Mouse (Mus musculus) CH12.LX (cell line): ENCODE measurements at regions not wholly inside any gene's neighbourhood (a gene's known extent, or its start where the extent isn't known, plus 50 kb on each side); places are given as distances from the start of the nearest gene placed in this dataset.

Source experiments
- DNase-seq: peaks from one replicate; pipeline ENCODE4 v3.0.0-alpha.2; 2013; ENCODE audit errors: extremely low read depth
- H3K27ac ChIP-seq: 2 replicates; pipeline ENCODE4 v1.5.1; 2012; ENCODE audit warnings: low read depth, mild to moderate bottlenecking, control low read depth, moderate library complexity; ENCODE audit not compliant: insufficient read depth
- H3K27me3 ChIP-seq: replicated peaks from 2 replicates; pipeline ENCODE3; 2012; ENCODE audit warnings: inconsistent platforms
- H3K36me3 ChIP-seq, 2 experiments: replicated peaks in 1 of 2; 2 replicates each; pipeline versions ENCODE3 to v1.6.1; 2012; ENCODE audit warnings: inconsistent platforms in 1 of 2, low read length in 1 of 2, mild to moderate bottlenecking in 1 of 2, mixed read lengths in 1 of 2, moderate library complexity in 1 of 2; ENCODE audit not compliant: control insufficient read depth in 1 of 2, insufficient read depth in 1 of 2
- H3K4me1 ChIP-seq, 2 experiments: 2 replicates each; pipeline ENCODE4 v1.6.1; 2012; ENCODE audit warnings: inconsistent platforms in 1 of 2, moderate library complexity in 1 of 2; ENCODE audit not compliant: insufficient read depth in 2 of 2, control insufficient read depth in 1 of 2
- H3K4me2 ChIP-seq: 2 replicates; pipeline ENCODE4 v1.6.1; 2012; ENCODE audit warnings: low read depth, mild to moderate bottlenecking, control low read depth; ENCODE audit not compliant: poor library complexity, insufficient read depth, severe bottlenecking
- H3K4me3 ChIP-seq, 3 experiments: fragments of 150-350 bp in 1 of 3; sonication (generic) in 1 of 3; replicated peaks in 1 of 3; 2 replicates each; pipeline versions ENCODE3 to v1.5.1; 2011 to 2012; ENCODE audit warnings: low read depth in 2 of 3, low read length in 2 of 3, mild to moderate bottlenecking in 2 of 3, moderate library complexity in 2 of 3, control low read depth in 1 of 3, improper control_type of control experiment in 1 of 3, inconsistent platforms in 1 of 3, mixed read lengths in 1 of 3; ENCODE audit not compliant: poor library complexity in 1 of 3
- H3K79me2 ChIP-seq: replicated peaks from 2 replicates; pipeline ENCODE4 v1.6.1; 2012; ENCODE audit warnings: mild to moderate bottlenecking, moderate library complexity; ENCODE audit not compliant: control insufficient read depth, poor library complexity, insufficient read depth, severe bottlenecking; ENCODE audit errors: extremely low read depth
- H3K9ac ChIP-seq: 2 replicates; pipeline ENCODE4 v1.6.1; 2012; ENCODE audit warnings: low read depth, mild to moderate bottlenecking, control low read depth, moderate library complexity; ENCODE audit not compliant: insufficient read depth
- H3K9me3 ChIP-seq: replicated peaks from 2 replicates; pipeline ENCODE3; 2012; ENCODE audit warnings: low read length, inconsistent platforms, mixed read lengths
- IRF4 ChIP-seq: IDR thresholded peaks from 2 replicates; pipeline ENCODE4 v1.6.1; 2014; ENCODE audit warnings: low read depth, mild to moderate bottlenecking, inconsistent platforms, low read length, improper control_type of control experiment
- JUN ChIP-seq: IDR thresholded peaks from 2 replicates; pipeline ENCODE4 v1.6.1; 2011; ENCODE audit warnings: low read depth, mild to moderate bottlenecking, low read length, improper control_type of control experiment, moderate library complexity; ENCODE audit not compliant: insufficient read depth
- JUND ChIP-seq: conservative IDR thresholded peaks from 2 replicates; pipeline ENCODE4 v1.6.1; 2011; ENCODE audit warnings: low read depth, low read length, improper control_type of control experiment
- KAT2A ChIP-seq: IDR thresholded peaks from 2 replicates; pipeline ENCODE4 v1.6.1; 2012; ENCODE audit warnings: low read length, improper control_type of control experiment, inconsistent platforms; ENCODE audit not compliant: insufficient replicate concordance
- MEF2A ChIP-seq: IDR thresholded peaks from 2 replicates; pipeline ENCODE4 v1.6.1; 2014; ENCODE audit warnings: low read depth, mild to moderate bottlenecking, inconsistent platforms, low read length, improper control_type of control experiment, borderline replicate concordance
- MXI1 ChIP-seq: IDR thresholded peaks from 2 replicates; pipeline ENCODE4 v1.6.1; 2011; ENCODE audit warnings: mild to moderate bottlenecking, low read depth, low read length, improper control_type of control experiment
- MYC ChIP-seq: IDR thresholded peaks from 2 replicates; pipeline ENCODE4 v1.6.1; 2011; ENCODE audit warnings: low read depth, mild to moderate bottlenecking, improper control_type of control experiment, low read length
- NELFE ChIP-seq: IDR thresholded peaks from 2 replicates; pipeline ENCODE4 v1.6.1; 2011; ENCODE audit warnings: low read depth, low read length, improper control_type of control experiment
- PAX5 ChIP-seq: IDR thresholded peaks from 2 replicates; pipeline ENCODE4 v1.6.1; 2012; ENCODE audit warnings: low read length, inconsistent platforms, mixed read lengths
- POLR2AphosphoS2 ChIP-seq: IDR thresholded peaks from 2 replicates; pipeline ENCODE4 v1.6.1; 2011; ENCODE audit warnings: low read depth, low read length, improper control_type of control experiment
- RCOR1 ChIP-seq: conservative IDR thresholded peaks from 2 replicates; pipeline ENCODE4 v1.6.1; 2012; ENCODE audit warnings: low read depth, mild to moderate bottlenecking, inconsistent platforms, low read length, improper control_type of control experiment
- SIN3A ChIP-seq: IDR thresholded peaks from 2 replicates; pipeline ENCODE4 v1.6.1; 2012; ENCODE audit warnings: low read length, improper control_type of control experiment, inconsistent platforms
- SMC3 ChIP-seq: IDR thresholded peaks from 2 replicates; pipeline ENCODE4 v1.6.1; 2011; ENCODE audit warnings: low read depth, low read length, improper control_type of control experiment
- TBP ChIP-seq: conservative IDR thresholded peaks from 2 replicates; pipeline ENCODE4 v1.6.1; 2011; ENCODE audit warnings: low read depth, low read length, improper control_type of control experiment
- TCF12 ChIP-seq: IDR thresholded peaks from 2 replicates; pipeline ENCODE4 v1.6.1; 2014; ENCODE audit warnings: low read depth, mild to moderate bottlenecking, inconsistent platforms, low read length, improper control_type of control experiment
- UBTF ChIP-seq: IDR thresholded peaks from 2 replicates; pipeline ENCODE4 v1.6.1; 2012; ENCODE audit warnings: low read depth, mild to moderate bottlenecking, inconsistent platforms, low read length, improper control_type of control experiment, moderate library complexity
- USF2 ChIP-seq: conservative IDR thresholded peaks from 2 replicates; pipeline ENCODE4 v1.6.1; 2011; ENCODE audit warnings: low read depth, low read length, improper control_type of control experiment
- ZC3H11A ChIP-seq: IDR thresholded peaks from 2 replicates; pipeline ENCODE4 v1.6.1; 2012; ENCODE audit warnings: low read depth, mild to moderate bottlenecking, inconsistent platforms, low read length, improper control_type of control experiment
- ZMIZ1 ChIP-seq: IDR thresholded peaks from 2 replicates; pipeline ENCODE4 v1.6.1; 2012; ENCODE audit warnings: low read depth, mild to moderate bottlenecking, inconsistent platforms, low read length, improper control_type of control experiment
- ZNF384 ChIP-seq: IDR thresholded peaks from 2 replicates; pipeline ENCODE4 v1.6.1; 2012; ENCODE audit warnings: low read depth, low read length, improper control_type of control experiment, inconsistent platforms
- dilution Hi-C: fragments of 300-500 bp; cut with MboI; formaldehyde crosslinking; loops from 2 replicates; pipeline ENCODE4 v1.14.3; 2020; ENCODE audit warnings: low sequenced_read_pairs; ENCODE audit not compliant: extremely low pct_unique_long_range_greater_than_20kb, extremely low pct_ligation_motif_present
- in situ Hi-C: fragments of 300-500 bp; cut with MboI; formaldehyde crosslinking; loops from 3 replicates; pipeline ENCODE4 v1.14.3; 2019; ENCODE audit warnings: low sequenced_read_pairs, low pct_ligation_motif_present, low pct_unique_long_range_greater_than_20kb, mixed read lengths

DNA sequence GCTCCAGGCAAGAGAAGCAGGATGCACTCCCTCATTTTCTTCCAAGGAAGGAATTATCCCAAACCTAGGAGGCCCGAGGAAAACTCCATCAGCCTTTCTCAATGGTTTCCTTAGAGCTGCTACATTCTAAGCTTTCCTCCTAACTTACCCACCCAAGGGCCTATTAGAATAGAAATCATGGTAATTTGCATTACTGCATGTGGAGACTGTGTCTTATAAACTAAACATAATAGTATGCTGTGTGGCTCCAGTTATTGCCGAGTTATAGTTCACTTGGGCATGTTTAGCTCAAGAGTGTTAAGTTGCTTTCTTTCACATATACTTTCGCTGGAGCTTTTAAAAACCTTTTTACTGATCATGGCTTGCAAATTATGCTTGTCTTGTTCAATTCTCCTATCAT is 191.5 kb downstream of the Inhba start:
- Histone ChIP-seq H3K4me3 (no peak overlapping the region), H3K4me1 (peaks cover 0 to 3% of the 10 kb centered on the region in 2 experiments; a peak in 1 of 4 replicates), H3K27me3 (no peaks in the 10 kb centered on the region), H3K4me2 (no peak overlapping the region), H3K36me3 (no peaks in the 10 kb centered on the region), H3K27ac (no peak overlapping the region), H3K9ac (no peak overlapping the region), H3K79me2 (no peaks in the 10 kb centered on the region), H3K9me3 (no peaks in the 10 kb centered on the region)
- dilution Hi-C loops: no loop called here
- no peak for TF ChIP-seq SIN3A
- TF ChIP-seq UBTF: no peak
- no peak for TF ChIP-seq ZMIZ1
- no peak for TF ChIP-seq JUN
- no peak for TF ChIP-seq TCF12
- TF ChIP-seq SMC3: no peak
- TF ChIP-seq POLR2AphosphoS2: no peak
- TF ChIP-seq RCOR1: no peak
- no peak for TF ChIP-seq JUND
- TF ChIP-seq PAX5: no peak
- no peak for TF ChIP-seq MYC
- no peak for DNase-seq
- in situ Hi-C loops: no loop called here

DNA sequence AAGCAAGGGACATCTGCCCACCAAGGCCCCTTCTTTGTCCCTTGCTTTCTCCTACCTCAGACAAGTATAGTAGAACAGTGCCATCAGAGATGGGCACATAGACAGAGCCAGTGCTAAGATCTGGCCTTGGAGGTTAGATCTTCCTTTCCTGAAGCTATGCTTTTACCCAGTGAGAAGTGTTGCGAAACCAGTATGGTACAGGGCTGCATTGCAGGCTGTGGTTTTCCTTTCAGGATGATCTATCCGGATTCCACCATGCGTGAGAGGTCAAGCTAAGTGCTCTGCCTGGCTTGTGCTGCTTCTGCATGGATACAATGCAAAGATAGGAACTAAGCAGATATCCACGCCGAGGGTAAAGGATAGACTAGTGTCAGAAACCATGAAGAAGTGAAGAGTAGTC is 192.4 kb downstream of the Inhba start:
- H3K36me3 ChIP-seq: no peaks in the 10 kb centered on the region
- H3K9ac ChIP-seq: no peak overlapping the region
- no peaks in the 10 kb centered on the region for H3K27me3 ChIP-seq
- in situ Hi-C loops: no loop called here
- DNase-seq: no peak
- dilution Hi-C loops: no loop called here
- H3K9me3 ChIP-seq: no peaks in the 10 kb centered on the region
- no peak overlapping the region for H3K27ac ChIP-seq
- TF ChIP-seq MEF2A (no peak), IRF4 (no peak), ZC3H11A (no peak), KAT2A (no peak), JUND (no peak), MXI1 (no peak), USF2 (no peak), NELFE (no peak), ZNF384 (no peak), TBP (no peak)
- H3K4me2 ChIP-seq: no peak overlapping the region
- peaks cover 0 to 3% of the 10 kb centered on the region in 2 experiments; a peak in 1 of 4 replicates for H3K4me1 ChIP-seq
- H3K79me2 ChIP-seq: no peaks in the 10 kb centered on the region
- no peak overlapping the region for H3K4me3 ChIP-seq
